Mouse (Mus musculus) hindbrain, embryonic 14.5 days (tissue): ENCODE results near the gene Nrgn. TPM values are rescaled to one million over a fixed set of nuclear protein-coding genes. Genes with fewer than 3 reads are reported as not detected.

Experiments
- ATAC-seq: fragments of 200-750 bp; cut with Nextera tagmentation; 2 replicates; pipeline ENCODE4 v1.8.0; 2017; ENCODE audit warnings: moderate number of reproducible peaks, mild to moderate bottlenecking, moderate TSS enrichment, moderate library complexity; ENCODE audit not compliant: low FRiP score
- DNase-seq: peaks from one replicate; pipeline ENCODE4 v3.0.0-alpha.2; 2015; ENCODE audit warnings: low spot score
- H3K27ac ChIP-seq: fragments of 300-500 bp; sonication (generic); 2 replicates; pipeline ENCODE4 v1.5.1; 2014; ENCODE audit warnings: mild to moderate bottlenecking, moderate library complexity
- H3K27me3 ChIP-seq: fragments of 300-500 bp; sonication (generic); 2 replicates; pipeline ENCODE4 v1.6.1; 2014; ENCODE audit warnings: mild to moderate bottlenecking, low read length, mixed read lengths; ENCODE audit not compliant: control insufficient read depth, insufficient read depth
- H3K36me3 ChIP-seq: fragments of 300-500 bp; sonication (generic); replicated peaks from 2 replicates; pipeline ENCODE4 v1.6.1; 2014; ENCODE audit not compliant: control insufficient read depth, insufficient read depth
- H3K4me1 ChIP-seq: fragments of 300-500 bp; sonication (generic); replicated peaks from 2 replicates; pipeline ENCODE4 v1.6.1; 2014; ENCODE audit warnings: antibody characterized with exemption, low read length, mixed read lengths; ENCODE audit not compliant: control insufficient read depth, insufficient read depth
- H3K4me2 ChIP-seq: fragments of 300-500 bp; sonication (generic); replicated peaks from 2 replicates; pipeline ENCODE4 v1.6.1; 2014; ENCODE audit warnings: mild to moderate bottlenecking, moderate library complexity
- H3K4me3 ChIP-seq: fragments of 300-500 bp; sonication (generic); replicated peaks from 2 replicates; pipeline ENCODE4 v1.5.1; 2014; ENCODE audit warnings: mild to moderate bottlenecking, low read length
- H3K9ac ChIP-seq: fragments of 300-500 bp; sonication (generic); 2 replicates; pipeline ENCODE4 v1.6.1; 2014
- H3K9me3 ChIP-seq: fragments of 300-500 bp; sonication (generic); 2 replicates; pipeline ENCODE4 v1.6.1; 2016; ENCODE audit warnings: low read length; ENCODE audit not compliant: control insufficient read depth
- WGBS: fragments of 180-500 bp; shearing (Covaris S2); extraction: QIAGEN DNeasy Blood & Tissue Kit; methylation state at CpG from one replicate; pipeline ENCODE4 v1.1.7; 2014; 5-methylcytosine and 5-hydroxymethylcytosine counted together
- polyA plus RNA-seq: library from polyadenylated mRNA; unstranded; fragments of >200 nt; fragmentation: Nextera tagmentation; extraction: Ambion mirVana; gene quantifications from 2 replicates; pipeline ENCODE4 v1.2.1, GENCODE M21; 2014

Nrgn gene
- polyA plus RNA-seq, 1 experiment from 2014 or later, result 3.4 TPM

- Histone ChIP-seq H3K27me3 (no peaks in the 10 kb centered on the region), H3K27ac (no peak overlapping the region), H3K4me2 (no peak overlapping the region), H3K4me1 (no peaks in the 10 kb centered on the region), H3K9ac (no peak overlapping the region), H3K36me3 (no peaks in the 10 kb centered on the region), H3K4me3 (no peak overlapping the region), H3K9me3 (no peaks in the 10 kb centered on the region)
- DNase-seq, result no peak
- 82% methylated on average over 5 of the region's 5 CpGs for WGBS
- ATAC-seq, result no peak
These were observed 30.9 kb upstream of the Nrgn start for GRCm38 (mm10) chr9:37583594-37583993.

- no peaks in the 10 kb centered on the region for H3K27me3 ChIP-seq
- peak; percentile 85 for ATAC-seq
- peak overlapping the region; percentile 68 for H3K27ac ChIP-seq
These were observed 23.8 kb upstream of the Nrgn start for GRCm38 (mm10) chr9:37576436-37576930.

GRCm38 (mm10) chr9:37572204-37572876, 19.6 kb upstream of the Nrgn start:
- Histone ChIP-seq H3K27me3 (no peaks in the 10 kb centered on the region), H3K27ac (no peak overlapping the region), H3K4me2 (no peak overlapping the region), H3K9me3 (no peaks in the 10 kb centered on the region), H3K4me3 (no peak overlapping the region), H3K4me1 (peaks cover 23% of the 10 kb centered on the region), H3K36me3 (no peaks in the 10 kb centered on the region), H3K9ac (no peak overlapping the region)
- ATAC-seq, result no peak
- DNase-seq, result no peak
- 61% methylated on average over 3 of the region's 3 CpGs for WGBS

More at GRCm38 (mm10) chr9:37576436-37576930, 23.8 kb upstream of the Nrgn start:
- Histone ChIP-seq H3K4me2 (peak overlapping the region; percentile 40), H3K4me3 (peak overlapping the region; percentile 9; the same call in 1 of the 2 replicates), H3K9me3 (no peaks in the 10 kb centered on the region), H3K9ac (peak overlapping the region; percentile 32), H3K4me1 (peaks cover 13% of the 10 kb centered on the region; the same call in 1 of the 2 replicates), H3K36me3 (no peaks in the 10 kb centered on the region)
- no peak for DNase-seq
- WGBS, result 18% methylated on average over 14 of the region's 14 CpGs

- Histone ChIP-seq H3K4me3 (no peak overlapping the region), H3K4me1 (peaks cover 10% of the 10 kb centered on the region), H3K27me3 (no peaks in the 10 kb centered on the region), H3K4me2 (no peak overlapping the region), H3K27ac (no peak overlapping the region), H3K9ac (no peak overlapping the region), H3K9me3 (no peaks in the 10 kb centered on the region), H3K36me3 (no peaks in the 10 kb centered on the region)
- ATAC-seq (no peak), DNase-seq (no peak)
- WGBS, result 88% methylated on average over 2 of the region's 2 CpGs
These were observed 16.6 kb upstream of the Nrgn start for GRCm38 (mm10) chr9:37569231-37569835.

DNA sequence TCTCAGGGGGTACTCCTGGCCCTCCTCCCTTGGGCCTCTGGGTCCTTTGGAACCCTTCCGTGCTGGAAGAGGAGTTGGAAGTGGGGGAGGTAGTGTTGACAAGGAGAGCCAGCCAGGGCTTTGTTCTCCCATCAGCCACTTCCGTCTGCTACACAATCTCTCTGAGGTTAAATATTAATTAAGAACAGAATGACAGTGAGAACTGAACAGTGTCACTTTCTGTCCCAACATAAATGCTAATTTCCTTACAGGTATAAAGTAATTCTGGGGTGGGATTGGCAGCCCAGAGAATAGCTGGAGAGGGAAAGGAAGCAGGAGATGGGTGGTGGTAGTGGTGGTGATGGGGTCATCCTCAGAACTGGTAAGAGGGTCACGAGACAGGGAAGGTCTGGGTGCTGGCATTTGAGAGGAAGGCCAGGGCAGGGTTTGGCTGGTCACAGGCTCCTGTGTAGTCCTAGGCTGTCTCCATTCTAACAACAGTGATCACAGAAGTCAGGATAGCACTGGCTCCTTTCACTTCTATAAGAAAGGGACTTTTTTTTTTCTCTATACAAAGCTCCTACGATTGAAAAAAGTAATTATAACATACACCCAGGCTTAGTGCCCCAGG, 16.0 kb upstream of the Nrgn start:
- H3K27ac ChIP-seq, result no peak overlapping the region
- H3K4me1 ChIP-seq, result peaks cover 10% of the 10 kb centered on the region
- no peaks in the 10 kb centered on the region for H3K9me3 ChIP-seq
- H3K36me3 ChIP-seq, result no peaks in the 10 kb centered on the region
- H3K4me2 ChIP-seq, result no peak overlapping the region
- no peak overlapping the region for H3K4me3 ChIP-seq
- WGBS, result 32% methylated on average over 4 of the region's 4 CpGs
- DNase-seq (no peak), ATAC-seq (peak; percentile 40; the same call in 1 of the 2 replicates)
- H3K27me3 ChIP-seq, result no peaks in the 10 kb centered on the region
- no peak overlapping the region for H3K9ac ChIP-seq

GRCm38 (mm10) chr9:37567892-37568604, 15.3 kb upstream of the Nrgn start:
- H3K4me2 ChIP-seq, result 0 out of 2 replicates have a peak overlapping the region, but pooled peaks have one; percentile 20
- H3K4me3 ChIP-seq, result no peak overlapping the region
- DNase-seq, result no peak
- H3K9me3 ChIP-seq, result no peaks in the 10 kb centered on the region
- peak; percentile 40; the same call in 1 of the 2 replicates for ATAC-seq
- peaks cover 10% of the 10 kb centered on the region for H3K4me1 ChIP-seq
- H3K27me3 ChIP-seq, result no peaks in the 10 kb centered on the region
- WGBS, result 33% methylated on average over 15 of the region's 15 CpGs
- no peak overlapping the region for H3K9ac ChIP-seq
- H3K27ac ChIP-seq, result no peak overlapping the region
- H3K36me3 ChIP-seq, result no peaks in the 10 kb centered on the region

DNA sequence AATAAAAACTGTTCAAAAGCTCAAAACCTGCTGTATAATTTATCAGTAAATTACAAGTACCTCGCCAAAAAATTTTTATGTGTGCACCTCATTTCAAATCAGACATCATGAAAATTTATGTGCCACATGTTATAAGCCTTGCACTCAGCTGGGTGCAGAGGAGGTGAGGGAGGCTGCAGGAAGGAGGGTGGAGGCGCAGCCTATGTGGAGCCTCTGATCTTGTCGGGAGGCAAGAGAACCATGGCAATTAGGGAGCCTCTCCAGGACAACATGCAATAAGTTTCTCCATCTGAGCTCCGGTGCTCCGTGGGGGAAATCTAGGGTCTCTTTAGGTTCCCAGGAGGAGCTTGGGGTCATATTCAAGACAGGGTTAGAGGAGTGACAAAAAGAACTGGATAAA, 14.8 kb upstream of the Nrgn start:
- Histone ChIP-seq H3K4me2 (no peak overlapping the region), H3K4me1 (peaks cover 10% of the 10 kb centered on the region), H3K36me3 (no peaks in the 10 kb centered on the region), H3K9ac (no peak overlapping the region), H3K4me3 (no peak overlapping the region), H3K27ac (no peak overlapping the region), H3K27me3 (no peaks in the 10 kb centered on the region), H3K9me3 (no peaks in the 10 kb centered on the region)
- DNase-seq, result no peak
- ATAC-seq, result no peak
- 55% methylated on average over 5 of the region's 5 CpGs for WGBS

DNA sequence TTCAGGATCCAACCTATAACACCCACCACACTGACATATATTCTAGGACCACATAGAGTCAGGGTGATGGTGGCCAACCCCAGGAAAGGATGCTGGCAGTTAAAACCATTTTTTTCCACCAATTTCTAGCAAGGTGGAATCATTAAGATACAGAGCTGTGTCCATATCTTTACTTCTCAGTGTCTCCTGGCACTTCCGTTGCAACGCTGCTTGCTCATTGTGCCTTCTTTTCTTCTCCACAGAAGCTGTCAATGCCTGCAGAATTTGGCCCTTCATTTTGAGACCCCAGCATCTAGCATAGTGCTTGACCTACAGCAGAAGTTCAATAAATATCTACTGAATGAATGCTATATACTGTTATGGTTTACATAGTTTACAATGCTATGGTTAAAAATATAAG, 14.3 kb upstream of the Nrgn start:
- no peak overlapping the region for H3K4me2 ChIP-seq
- no peak overlapping the region for H3K4me3 ChIP-seq
- no peak for DNase-seq

GRCm38 (mm10) chr9:37563805-37564204, 11.1 kb upstream of the Nrgn start:
- ATAC-seq, result no peak
- peaks cover 10% of the 10 kb centered on the region for H3K4me1 ChIP-seq
- H3K36me3 ChIP-seq, result no peaks in the 10 kb centered on the region

More for the DNA sequence above, 14.3 kb upstream of the Nrgn start:
- ATAC-seq, result no peak
- Histone ChIP-seq H3K27me3 (no peaks in the 10 kb centered on the region), H3K36me3 (no peaks in the 10 kb centered on the region), H3K9me3 (no peaks in the 10 kb centered on the region), H3K4me1 (peaks cover 10% of the 10 kb centered on the region), H3K27ac (no peak overlapping the region), H3K9ac (no peak overlapping the region)
- WGBS, result 90% methylated on average over 2 of the region's 2 CpGs

More at GRCm38 (mm10) chr9:37563805-37564204, 11.1 kb upstream of the Nrgn start:
- H3K4me2 ChIP-seq, result no peak overlapping the region
- H3K9me3 ChIP-seq, result no peaks in the 10 kb centered on the region
- no peak overlapping the region for H3K4me3 ChIP-seq
- H3K9ac ChIP-seq, result no peak overlapping the region
- DNase-seq, result no peak
- WGBS, result 68% methylated on average over 1 of the region's 1 CpGs
- H3K27me3 ChIP-seq, result no peaks in the 10 kb centered on the region
- H3K27ac ChIP-seq, result no peak overlapping the region
